Mouse (Mus musculus) MEL (cell line): ENCODE results near the gene Rbck1. TPM values are rescaled to one million over a fixed set of nuclear protein-coding genes. Genes with fewer than 3 reads are reported as not detected.

Experiments used
- DNase-seq: peaks from one replicate; pipeline ENCODE4 v3.0.0; 2011; ENCODE audit warnings: low read depth, low spot score
- H3K27ac ChIP-seq: 2 replicates; pipeline ENCODE4 v1.5.1; 2012; ENCODE audit warnings: low read depth, mild to moderate bottlenecking, control low read depth, low read length, moderate library complexity; ENCODE audit not compliant: control insufficient read depth
- H3K27me3 ChIP-seq, 2 experiments: fragments of 150-350 bp in 1 of 2; sonication (generic) in 1 of 2; 2 replicates each; pipeline ENCODE4 v1.6.1; 2012; ENCODE audit warnings: low read length in 2 of 2, mild to moderate bottlenecking in 2 of 2, improper control_type of control experiment in 1 of 2, moderate library complexity in 1 of 2; ENCODE audit not compliant: insufficient read depth in 2 of 2, control insufficient read depth in 1 of 2
- H3K36me3 ChIP-seq, 2 experiments: 2 replicates each; pipeline ENCODE4 v1.6.1; 2012 to 2014; ENCODE audit warnings: low read length in 2 of 2, improper control_type of control experiment in 1 of 2, inconsistent platforms in 1 of 2, mild to moderate bottlenecking in 1 of 2; ENCODE audit not compliant: insufficient read depth in 2 of 2, control insufficient read depth in 1 of 2
- H3K4me1 ChIP-seq, 2 experiments: fragments of 150-350 bp in 1 of 2; sonication (generic) in 1 of 2; 2 replicates each; pipeline ENCODE4 v1.6.1; 2012; ENCODE audit warnings: low read length in 2 of 2, improper control_type of control experiment in 1 of 2, mild to moderate bottlenecking in 1 of 2; ENCODE audit not compliant: insufficient read depth in 2 of 2, control insufficient read depth in 1 of 2
- H3K4me3 ChIP-seq, 2 experiments: fragments of 150-350 bp in 1 of 2; sonication (generic) in 1 of 2; 2 replicates each; pipeline ENCODE4 v1.5.1; 2012; ENCODE audit warnings: low read depth in 2 of 2, low read length in 2 of 2, mild to moderate bottlenecking in 2 of 2, moderate library complexity in 2 of 2, control low read depth in 1 of 2, improper control_type of control experiment in 1 of 2; ENCODE audit not compliant: control insufficient read depth in 1 of 2, insufficient read depth in 1 of 2
- H3K79me2 ChIP-seq: 2 replicates; pipeline ENCODE4 v1.6.1; 2012; ENCODE audit warnings: mild to moderate bottlenecking, low read length, moderate library complexity; ENCODE audit not compliant: control insufficient read depth, poor library complexity, insufficient read depth
- H3K9ac ChIP-seq: 2 replicates; pipeline ENCODE4 v1.6.1; 2012; ENCODE audit warnings: low read depth, mild to moderate bottlenecking, control low read depth, low read length, moderate library complexity; ENCODE audit not compliant: control insufficient read depth, poor library complexity, severe bottlenecking
- H3K9me3 ChIP-seq: fragments of 150-350 bp; sonication (generic); replicated peaks from 2 replicates; pipeline ENCODE4 v1.6.1; 2012; ENCODE audit warnings: mild to moderate bottlenecking, low read length, improper control_type of control experiment, moderate library complexity; ENCODE audit not compliant: insufficient read depth
- BHLHE40 ChIP-seq: IDR thresholded peaks from 2 replicates; pipeline ENCODE4 v1.6.1; 2012; ENCODE audit warnings: low read depth, mild to moderate bottlenecking, inconsistent platforms, low read length, improper control_type of control experiment, borderline replicate concordance
- CHD1 ChIP-seq: IDR thresholded peaks from 2 replicates; pipeline ENCODE4 v1.6.1; 2012; ENCODE audit warnings: low read depth, mild to moderate bottlenecking, inconsistent platforms, low read length, improper control_type of control experiment
- CHD2 ChIP-seq: IDR thresholded peaks from 2 replicates; pipeline ENCODE4 v1.6.1; 2011; ENCODE audit warnings: low read length, improper control_type of control experiment
- CTCF ChIP-seq, 3 experiments: IDR thresholded peaks in 2 of 3; conservative IDR thresholded peaks in 1 of 3; 2 replicates each; pipeline ENCODE4 v1.5.1; 2011 to 2012; ENCODE audit warnings: low read length in 3 of 3, low read depth in 2 of 3, mild to moderate bottlenecking in 2 of 3, improper control_type of control experiment in 1 of 3, inconsistent platforms in 1 of 3, mixed read lengths in 1 of 3, moderate library complexity in 1 of 3; ENCODE audit not compliant: control insufficient read depth in 1 of 3, insufficient read depth in 1 of 3, poor library complexity in 1 of 3, severe bottlenecking in 1 of 3
- E2F4 ChIP-seq: IDR thresholded peaks from 2 replicates; pipeline ENCODE4 v1.6.1; 2011; ENCODE audit warnings: low read depth, low read length, improper control_type of control experiment, borderline replicate concordance
- ELF1 ChIP-seq: IDR thresholded peaks from 2 replicates; pipeline ENCODE4 v1.6.1; 2014; ENCODE audit warnings: low read depth, mild to moderate bottlenecking, inconsistent platforms, low read length, improper control_type of control experiment, moderate library complexity
- EP300 ChIP-seq, 2 experiments: IDR thresholded peaks; 2 replicates each; pipeline ENCODE4 v1.6.1; 2011; ENCODE audit warnings: improper control_type of control experiment in 2 of 2, low read length in 2 of 2, low read depth in 1 of 2, mild to moderate bottlenecking in 1 of 2
- ETS1 ChIP-seq: IDR thresholded peaks from 2 replicates; pipeline ENCODE4 v1.6.1; 2012; ENCODE audit warnings: low read depth, mild to moderate bottlenecking, inconsistent platforms, low read length, improper control_type of control experiment, moderate library complexity
- GABPA ChIP-seq: IDR thresholded peaks from 2 replicates; pipeline ENCODE4 v1.6.1; 2012; ENCODE audit warnings: low read depth, mild to moderate bottlenecking, inconsistent platforms, low read length, improper control_type of control experiment, moderate library complexity
- GATA1 ChIP-seq: IDR thresholded peaks from 2 replicates; pipeline ENCODE4 v1.6.1; 2011; ENCODE audit warnings: low read depth, low read length, improper control_type of control experiment
- HCFC1 ChIP-seq: IDR thresholded peaks from 2 replicates; pipeline ENCODE4 v1.6.1; 2012; ENCODE audit warnings: low read depth, mild to moderate bottlenecking, inconsistent platforms, low read length, improper control_type of control experiment, moderate library complexity
- JUND ChIP-seq: IDR thresholded peaks from 2 replicates; pipeline ENCODE4 v1.6.1; 2011; ENCODE audit warnings: low read depth, mild to moderate bottlenecking, improper control_type of control experiment, low read length
- KAT2A ChIP-seq: conservative IDR thresholded peaks from 2 replicates; pipeline ENCODE4 v1.6.1; 2012; ENCODE audit warnings: low read depth, low read length, improper control_type of control experiment, inconsistent platforms
- MAX ChIP-seq: IDR thresholded peaks from 2 replicates; pipeline ENCODE4 v1.6.1; 2011; ENCODE audit warnings: low read length, improper control_type of control experiment
- MAZ ChIP-seq: IDR thresholded peaks from 2 replicates; pipeline ENCODE4 v1.6.1; 2012; ENCODE audit warnings: low read depth, mild to moderate bottlenecking, inconsistent platforms, low read length, improper control_type of control experiment
- MEF2A ChIP-seq: IDR thresholded peaks from 2 replicates; pipeline ENCODE4 v1.6.1; 2014; ENCODE audit warnings: low read depth, mild to moderate bottlenecking, inconsistent platforms, low read length, improper control_type of control experiment; ENCODE audit not compliant: poor library complexity, insufficient replicate concordance, severe bottlenecking; ENCODE audit errors: extremely low read depth
- MXI1 ChIP-seq: IDR thresholded peaks from 2 replicates; pipeline ENCODE4 v1.6.1; 2011; ENCODE audit warnings: mild to moderate bottlenecking, low read depth, low read length, improper control_type of control experiment
- MYB ChIP-seq: IDR thresholded peaks from 2 replicates; pipeline ENCODE4 v1.6.1; 2011; ENCODE audit warnings: mild to moderate bottlenecking, low read depth, low read length, improper control_type of control experiment
- MYC ChIP-seq: IDR thresholded peaks from 2 replicates; pipeline ENCODE4 v1.6.1; 2011; ENCODE audit warnings: low read depth, mild to moderate bottlenecking, low read length, improper control_type of control experiment, moderate library complexity
- NRF1 ChIP-seq: IDR thresholded peaks from 2 replicates; pipeline ENCODE4 v1.6.1; 2014; ENCODE audit warnings: low read depth, mild to moderate bottlenecking, inconsistent platforms, low read length, improper control_type of control experiment, moderate library complexity; ENCODE audit not compliant: poor library complexity, insufficient read depth, severe bottlenecking
- POLR2A ChIP-seq, 2 experiments: IDR thresholded peaks; 2 replicates each; pipeline ENCODE4 v1.6.1; 2011 to 2012; ENCODE audit warnings: low read length in 2 of 2, mild to moderate bottlenecking in 2 of 2, control low read depth in 1 of 2, improper control_type of control experiment in 1 of 2, low read depth in 1 of 2, moderate library complexity in 1 of 2; ENCODE audit not compliant: control insufficient read depth in 1 of 2, insufficient read depth in 1 of 2, poor library complexity in 1 of 2
- POLR2AphosphoS2 ChIP-seq: IDR thresholded peaks from 2 replicates; pipeline ENCODE4 v1.6.1; 2011; ENCODE audit warnings: low read length, improper control_type of control experiment
- RAD21 ChIP-seq: IDR thresholded peaks from 2 replicates; pipeline ENCODE4 v1.6.1; 2011; ENCODE audit warnings: mild to moderate bottlenecking, low read depth, low read length, improper control_type of control experiment
- RCOR1 ChIP-seq: IDR thresholded peaks from 2 replicates; pipeline ENCODE4 v1.6.1; 2012; ENCODE audit warnings: low read depth, mild to moderate bottlenecking, inconsistent platforms, low read length, improper control_type of control experiment
- SIN3A ChIP-seq: IDR thresholded peaks from 2 replicates; pipeline ENCODE4 v1.6.1; 2012; ENCODE audit warnings: low read length, improper control_type of control experiment, inconsistent platforms
- TCF12 ChIP-seq: IDR thresholded peaks from 2 replicates; pipeline ENCODE4 v1.6.1; 2014; ENCODE audit warnings: low read depth, mild to moderate bottlenecking, inconsistent platforms, low read length, improper control_type of control experiment, moderate library complexity
- USF1 ChIP-seq: IDR thresholded peaks from 2 replicates; pipeline ENCODE4 v1.6.1; 2014; ENCODE audit warnings: low read depth, mild to moderate bottlenecking, inconsistent platforms, low read length, improper control_type of control experiment, moderate library complexity
- USF2 ChIP-seq, 2 experiments: IDR thresholded peaks; 2 replicates each; pipeline ENCODE4 v1.6.1; 2011 to 2012; ENCODE audit warnings: improper control_type of control experiment in 2 of 2, low read length in 2 of 2, borderline replicate concordance in 1 of 2, inconsistent platforms in 1 of 2, low read depth in 1 of 2, mild to moderate bottlenecking in 1 of 2; ENCODE audit not compliant: insufficient read depth in 1 of 2
- ZC3H11A ChIP-seq: IDR thresholded peaks from 2 replicates; pipeline ENCODE4 v1.6.1; 2012; ENCODE audit warnings: low read depth, mild to moderate bottlenecking, inconsistent platforms, low read length, improper control_type of control experiment
- polyA plus RNA-seq, 2 experiments: library from polyadenylated mRNA; stranded (reverse) in 1 of 2; unstranded in 1 of 2; fragments of >175 nt in 1 of 2; fragments of >200 nt in 1 of 2; gene quantifications; 2 replicates each; pipeline versions ENCODE4 v1.2.1 to v1.2.4; 2012; ENCODE audit warnings: low replicate concordance in 2 of 2, low read depth in 1 of 2; ENCODE audit not compliant: insufficient read length in 2 of 2, insufficient read depth in 1 of 2, missing spikeins in 1 of 2
- total RNA-seq: library from RNA; depleted of rRNA; stranded (reverse); fragments of 300-350 nt; gene quantifications from 2 replicates; pipeline ENCODE4 v1.2.3, GENCODE M21; 2012

The Rbck1 gene
- total and polyA plus RNA-seq, 3 experiments = 90.9 to 162 (median 92.1) TPM

DNA sequence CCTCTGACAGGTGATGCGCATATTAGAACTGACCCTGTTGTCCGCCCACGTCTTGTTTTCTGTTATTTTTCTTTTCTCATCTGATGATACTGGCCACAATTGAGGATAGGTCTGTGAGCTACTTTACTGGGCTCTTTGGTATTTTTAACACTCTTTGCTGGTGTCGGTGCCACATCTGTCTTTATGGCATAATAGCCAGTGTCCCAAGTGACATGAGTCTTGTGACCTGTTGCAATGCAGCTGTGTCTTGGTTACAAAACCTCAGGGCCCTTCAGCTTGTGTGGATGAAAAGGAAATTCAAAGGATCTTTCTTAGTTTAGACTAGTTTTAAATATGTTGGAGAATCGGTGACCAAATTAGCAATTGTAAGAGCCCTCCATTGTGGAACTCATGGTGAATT lies 37.9 kb downstream of the Rbck1 start:
- Histone ChIP-seq H3K4me1 (peaks cover 0 to 15% of the 10 kb centered on the region in 2 experiments; a peak in 1 of 4 replicates), H3K9ac (peak overlapping the region; percentile 92), H3K27me3 (no peaks in the 10 kb centered on the region), H3K36me3 (peaks cover 0 to 11% of the 10 kb centered on the region in 2 experiments; a peak in 2 of 4 replicates), H3K4me3 (peak overlapping the region; percentile 91 to 98), H3K9me3 (no peaks in the 10 kb centered on the region), H3K79me2 (peaks cover 38% of the 10 kb centered on the region), H3K27ac (0 out of 2 replicates have a peak overlapping the region, but pooled peaks have one; percentile 16)
- DNase-seq = peak; percentile 26
- TF ChIP-seq POLR2A (IDR thresholded peaks at IDR 0.05; ENCODE audit: control insufficient read depth in 1 of 2, insufficient read depth in 1 of 2, low read depth in 1 of 2, low read length in 2 of 2, poor library complexity in 1 of 2) (no peak), GATA1 (no peak), MEF2A (no peak), MYC (no peak), JUND (no peak), E2F4 (no peak), MAZ (no peak), USF1 (no peak), KAT2A (no peak), CHD1 (no peak), HCFC1 (no peak)

DNA sequence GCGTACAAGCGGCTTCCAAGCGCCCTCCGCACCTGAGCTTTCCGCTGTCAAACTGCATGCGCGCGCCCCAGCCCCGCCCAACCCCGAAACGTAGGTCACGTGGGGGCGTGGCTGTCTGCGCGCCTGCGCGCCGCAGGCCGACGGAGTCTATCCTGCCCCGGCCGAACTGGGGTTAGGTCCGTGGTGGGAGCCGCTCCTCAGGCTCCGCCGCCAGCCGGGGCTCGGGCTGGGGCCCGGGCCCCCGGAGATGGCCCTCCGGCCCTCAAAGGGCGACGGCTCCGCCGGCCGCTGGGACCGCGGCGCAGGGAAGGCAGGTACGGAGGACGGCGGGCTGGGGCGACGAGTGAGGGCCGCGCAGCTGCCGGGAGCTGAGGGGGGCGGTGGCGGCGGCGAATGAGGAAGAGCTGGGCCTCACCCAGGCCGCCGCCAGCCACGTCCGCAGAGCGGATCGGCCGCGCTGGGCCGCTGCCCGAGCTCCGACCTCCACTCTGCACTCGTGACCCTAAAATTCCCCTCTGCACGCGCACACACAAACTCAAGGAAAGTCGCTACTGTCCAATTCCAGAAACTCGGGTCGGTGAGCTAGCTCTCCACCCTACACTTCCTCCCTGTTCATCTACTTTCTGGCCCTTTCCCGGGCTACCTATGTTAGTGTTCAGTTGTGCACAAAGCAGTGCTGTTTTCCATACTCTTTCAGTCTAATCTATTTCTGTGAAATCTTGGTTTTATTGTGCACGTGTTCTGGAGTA lies 38.6 kb downstream of the Rbck1 start, which contains the start of gene Tbc1d20:
Tbc1d20 (plus strand) TSS at position 102 of the 749 bp plus-strand sequence.
- H3K27ac ChIP-seq = peak within 1 kb of the TSS; percentile 17
- DNase-seq = peak; percentile 95
- H3K4me1 ChIP-seq = peaks cover 0 to 15% of the 10 kb centered on the region in 2 experiments; a peak in 1 of 4 replicates
- H3K9ac ChIP-seq = peak within 1 kb of the TSS; percentile 92
- H3K9me3 ChIP-seq = no peaks in the 10 kb centered on the region
- H3K27me3 ChIP-seq = no peaks in the 10 kb centered on the region
- peak within 1 kb of the TSS; percentile 91 to 98 for H3K4me3 ChIP-seq
- H3K79me2 ChIP-seq = peaks cover 38% of the 10 kb centered on the region
- peaks cover 0 to 11% of the 10 kb centered on the region in 2 experiments; a peak in 2 of 4 replicates for H3K36me3 ChIP-seq
- no peak for TF ChIP-seq MYB
- peak; percentile 91 for TF ChIP-seq BHLHE40
- peak; percentile 85 for TF ChIP-seq MXI1
- TF ChIP-seq CHD2 = no peak
- TF ChIP-seq MEF2A = no peak
- TF ChIP-seq TCF12 = peak; percentile 61
- no peak for TF ChIP-seq E2F4
- peak; percentile 88 for TF ChIP-seq NRF1
- no peak for TF ChIP-seq ZC3H11A
- peak; percentile 90 for TF ChIP-seq MAX
- no peak for TF ChIP-seq GABPA
- peak; percentile 13; the same call in 1 of the 2 replicates for TF ChIP-seq ELF1
- peak; percentile 96 to 97 for TF ChIP-seq POLR2A (IDR thresholded peaks at IDR 0.05; ENCODE audit: control insufficient read depth in 1 of 2, insufficient read depth in 1 of 2, low read depth in 1 of 2, low read length in 2 of 2, poor library complexity in 1 of 2)
- peak; percentile 35 to 88; a peak in 2 of 4 replicates for TF ChIP-seq USF2 (IDR thresholded peaks at IDR 0.05; ENCODE audit: borderline replicate concordance in 1 of 2, insufficient read depth in 1 of 2, low read depth in 1 of 2, low read length in 2 of 2)
- peak; percentile 89 for TF ChIP-seq POLR2AphosphoS2
- TF ChIP-seq EP300 (IDR thresholded peaks at IDR 0.05; ENCODE audit: low read depth in 1 of 2, low read length in 2 of 2) = no peak
- TF ChIP-seq CHD1 = no peak
- no peak for TF ChIP-seq RCOR1
- TF ChIP-seq JUND = no peak
- TF ChIP-seq CTCF (IDR thresholded peaks at IDR 0.05 in 2 of 3, conservative IDR thresholded peaks at IDR 0.05 in 1 of 3; ENCODE audit: control insufficient read depth in 1 of 3, insufficient read depth in 1 of 3, low read depth in 2 of 3, low read length in 3 of 3, poor library complexity in 1 of 3, severe bottlenecking in 1 of 3) = no peak
- TF ChIP-seq ETS1 = no peak
- no peak for TF ChIP-seq GATA1
- no peak for TF ChIP-seq RAD21
- 0 out of 2 replicates have a peak, but pooled peaks have one; percentile 55 for TF ChIP-seq SIN3A
